Comparison of ENCODE assay signal across 14 mouse cellular contexts in the genomic region with DNA sequence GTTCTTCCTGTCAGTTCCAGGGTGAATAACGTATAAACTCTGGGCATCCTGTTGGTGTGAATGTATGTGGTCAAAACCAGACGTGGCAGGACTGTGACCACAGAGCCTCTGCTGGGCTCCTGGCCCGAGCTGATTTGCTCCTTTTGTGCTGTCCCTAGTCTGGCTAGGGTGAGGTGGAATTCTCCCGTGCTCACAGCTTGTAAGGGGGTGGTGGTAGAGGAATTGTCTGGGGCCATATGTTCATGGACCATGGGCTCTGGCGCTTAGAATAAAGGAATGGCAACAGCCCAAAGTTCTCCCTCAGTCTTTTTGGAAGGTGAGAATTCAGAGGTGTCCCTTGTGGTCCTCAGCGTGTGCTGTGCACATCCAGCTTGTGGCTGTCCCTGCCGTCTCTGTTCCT.
"Had no signal": no experiment of that assay in that cellular context is flagged by ENCODE, and none has a peak within 500 bp of the region (broad histone marks: within the 10 kb centered on the region; RNA-seq: fewer than 3 reads in every experiment).

No protein-coding gene starts in this region.

- H3K9me3 ChIP-seq: limb, embryonic 13.5 days; midbrain, embryonic 10.5 days; neural tube, embryonic 12.5 days had no signal

- H3K4me2 ChIP-seq: limb, embryonic 13.5 days; neural tube, embryonic 12.5 days had no signal

- H3K27me3 ChIP-seq: neural tube, embryonic 12.5 days had no signal

- DNase-seq: kidney, postnatal 10 days; left cerebral cortex, postnatal 4 days; lung, adult 18-20 months; midbrain, embryonic 14.5 days; retina, postnatal 1 day; right cerebral cortex, postnatal 4 days; spleen, adult 18-20 months; thymus, adult 18-20 months; thymus, postnatal 25 days had no signal

- H3K9ac ChIP-seq: limb, embryonic 13.5 days; liver, embryonic 14.5 days; neural tube, embryonic 12.5 days had no signal

- H3K4me3 ChIP-seq: limb, embryonic 13.5 days; midbrain, embryonic 10.5 days; myocyte; neural tube, embryonic 12.5 days had no signal

- H3K27ac ChIP-seq: limb, embryonic 13.5 days; liver, embryonic 14.5 days; midbrain, embryonic 10.5 days; neural tube, embryonic 12.5 days had no signal

- H3K4me1 ChIP-seq: midbrain, embryonic 10.5 days; neural tube, embryonic 12.5 days had no signal
